Mouse (Mus musculus) frontal cortex, postnatal 10 days (tissue): ENCODE results near the gene Cd72.
A peak's percentile ranks its signal among the peaks of the same experiment; 100 is the strongest.

Experiments used
- DNase-seq, 2 experiments: peaks; one replicate each; pipeline ENCODE4 v3.0.0; 2022; ENCODE audit warnings: low spot score in 2 of 2, mixed read lengths in 1 of 2

Gene Cd72

DNA sequence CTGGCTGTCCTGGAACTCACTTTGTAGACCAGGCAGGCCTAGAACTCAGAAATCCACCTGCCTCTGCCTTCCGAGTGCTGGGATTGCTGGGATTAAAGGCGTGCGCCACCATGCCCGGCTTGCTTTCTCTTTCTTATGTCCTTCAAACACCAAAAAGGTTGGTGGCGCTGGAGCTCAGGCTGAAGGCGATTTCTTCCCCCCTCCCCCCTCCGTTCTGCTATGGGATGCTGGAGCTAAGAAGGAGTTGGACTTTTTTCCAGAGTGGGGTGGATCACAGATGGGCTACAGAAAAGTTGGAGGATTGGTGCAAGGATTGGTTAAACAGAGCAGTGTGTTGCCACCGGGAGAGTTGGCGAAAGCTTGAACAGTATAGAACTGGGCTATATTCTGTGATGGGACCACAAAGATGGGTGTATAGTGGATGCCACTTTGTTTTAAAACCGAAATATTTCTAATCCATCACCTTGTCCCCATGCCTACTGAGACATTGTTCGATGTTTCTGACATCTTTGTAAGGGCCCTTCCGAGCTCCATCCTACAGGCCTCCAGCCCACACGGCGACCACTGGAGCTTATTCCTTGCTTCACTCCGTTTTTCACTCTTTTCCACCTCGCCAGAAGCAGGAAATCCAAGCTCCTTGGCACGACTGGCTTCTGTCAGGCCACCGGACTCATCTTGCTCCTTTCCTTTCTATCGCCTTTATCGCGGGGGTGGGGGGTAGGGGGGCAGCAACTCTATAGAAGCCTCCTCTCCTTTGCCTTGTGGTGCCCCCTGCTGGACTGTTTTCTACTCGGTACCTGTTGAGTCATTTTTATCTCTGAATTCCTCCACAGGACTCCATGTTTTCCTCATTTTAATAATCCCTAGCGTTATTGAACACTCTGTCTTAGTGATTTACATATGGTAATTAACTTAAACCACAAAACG is 24.7 kb upstream of the Cd72 start:
- DNase-seq, result no peak

GRCm38 (mm10) chr4:43478534-43478858 is 24.1 kb upstream of the Cd72 start:
- DNase-seq, result no peak

DNA sequence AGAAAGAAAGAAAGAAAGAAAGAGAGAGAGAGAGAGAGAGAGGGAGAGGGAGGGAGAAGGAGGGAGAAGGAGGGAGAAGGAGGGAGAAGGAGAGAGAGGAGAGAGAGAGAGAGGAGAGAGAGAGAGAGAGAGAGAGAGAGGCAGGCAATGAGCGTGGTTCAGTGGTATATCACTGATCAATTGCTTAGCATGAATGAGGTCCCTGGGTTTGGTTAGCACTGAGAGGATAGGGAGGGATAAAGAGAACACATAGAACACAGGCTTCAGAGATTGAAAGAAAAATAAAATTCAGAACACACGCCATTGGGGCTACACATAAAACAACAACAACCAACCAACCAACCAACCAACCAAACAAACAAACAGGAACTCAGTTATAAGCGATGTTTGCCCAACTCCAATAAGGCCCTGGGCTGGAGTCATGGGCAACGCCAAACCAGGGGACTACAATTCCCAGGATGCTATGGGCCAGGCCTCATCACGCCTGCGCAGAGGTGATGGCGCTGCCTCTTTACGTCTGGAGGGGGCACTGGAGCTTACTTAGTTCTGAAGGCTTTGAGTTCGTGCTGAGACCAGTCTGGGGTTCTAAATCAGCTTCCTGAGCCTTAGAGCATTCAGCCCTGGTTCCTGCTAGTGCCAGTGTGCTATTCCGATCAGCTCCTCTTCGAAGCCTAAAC is 23.6 kb upstream of the Cd72 start:
- peak; percentile 71 to 82 for DNase-seq

GRCm38 (mm10) chr4:43476604-43477003 is 22.2 kb upstream of the Cd72 start:
- no peak for DNase-seq

DNA sequence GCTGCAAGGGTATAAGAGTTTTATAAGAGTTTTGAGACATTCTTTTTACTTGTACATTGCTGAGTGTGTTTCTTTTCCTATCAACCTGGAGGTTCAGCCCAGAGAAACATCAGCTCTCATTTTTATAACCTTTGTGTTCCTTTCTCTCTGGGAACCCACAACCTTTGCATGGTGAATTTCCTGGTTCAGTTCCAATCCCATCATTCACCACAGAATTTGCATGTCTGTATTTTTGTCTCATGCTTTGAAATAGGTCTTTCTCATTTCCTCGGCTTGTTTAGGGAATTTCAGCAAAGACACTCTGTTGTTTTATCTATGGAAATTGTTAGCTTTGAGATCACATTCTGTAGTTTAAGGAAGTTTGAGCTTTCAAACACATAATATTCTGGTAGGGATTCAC is 19.2 kb upstream of the Cd72 start:
- no peak for DNase-seq

- no peak for DNase-seq
Measured at GRCm38 (mm10) chr4:43470301-43470700, 15.9 kb upstream of the Cd72 start.

- DNase-seq, result no peak
Measured at GRCm38 (mm10) chr4:43466872-43467271, 12.4 kb upstream of the Cd72 start.

DNA sequence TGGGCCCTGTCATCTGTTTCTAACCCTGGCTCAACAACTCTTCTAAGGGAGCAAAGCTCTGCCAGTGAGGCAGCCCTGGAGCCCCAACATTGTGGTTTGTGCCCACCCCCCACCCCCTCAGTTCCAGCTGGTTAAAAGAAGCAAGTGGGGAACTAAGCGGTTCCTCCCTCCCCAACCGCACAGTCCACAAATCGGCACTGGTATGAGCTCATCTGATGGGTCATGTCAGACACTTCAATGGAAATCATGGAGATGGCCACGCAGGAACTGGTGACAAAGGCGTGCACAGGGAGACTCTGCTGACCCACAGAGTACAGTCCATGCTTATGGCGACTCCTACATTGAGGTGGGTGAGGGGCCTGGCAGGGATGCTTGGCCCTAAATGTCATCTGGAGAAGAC is 11.5 kb upstream of the Cd72 start:
- DNase-seq, result no peak

- DNase-seq, result no peak
Measured at GRCm38 (mm10) chr4:43463102-43463501, 8.7 kb upstream of the Cd72 start.

- no peak for DNase-seq
Measured at GRCm38 (mm10) chr4:43457124-43457523, 2.7 kb upstream of the Cd72 start.

GRCm38 (mm10) chr4:43456470-43456869 is 2.0 kb upstream of the Cd72 start:
- DNase-seq, result no peak

- DNase-seq, result no peak
Measured at GRCm38 (mm10) chr4:43453413-43453812, 1.0 kb downstream of the Cd72 start.

GRCm38 (mm10) chr4:43452315-43452714 is 2.1 kb downstream of the Cd72 start:
- no peak for DNase-seq

DNA sequence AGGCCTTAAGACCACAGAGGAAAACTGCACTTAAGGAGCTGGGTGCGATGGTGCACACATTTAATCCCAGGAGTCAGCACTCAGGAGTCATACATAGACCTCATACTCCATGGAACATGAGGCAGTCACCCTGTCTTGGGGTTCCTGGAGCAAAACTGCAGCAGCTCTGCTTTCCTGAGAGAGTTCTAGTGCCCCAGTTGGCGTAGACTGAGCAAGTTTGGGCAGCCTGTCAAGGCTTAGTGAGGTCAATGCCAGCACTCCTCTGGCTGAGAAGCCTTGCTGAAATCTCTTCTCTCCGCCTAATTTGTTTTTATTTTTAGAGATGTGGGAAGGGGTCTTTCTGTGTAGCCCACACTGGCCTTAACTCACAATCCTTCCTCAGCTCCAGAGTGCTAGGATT is 5.9 kb downstream of the Cd72 start:
- no peak for DNase-seq

DNA sequence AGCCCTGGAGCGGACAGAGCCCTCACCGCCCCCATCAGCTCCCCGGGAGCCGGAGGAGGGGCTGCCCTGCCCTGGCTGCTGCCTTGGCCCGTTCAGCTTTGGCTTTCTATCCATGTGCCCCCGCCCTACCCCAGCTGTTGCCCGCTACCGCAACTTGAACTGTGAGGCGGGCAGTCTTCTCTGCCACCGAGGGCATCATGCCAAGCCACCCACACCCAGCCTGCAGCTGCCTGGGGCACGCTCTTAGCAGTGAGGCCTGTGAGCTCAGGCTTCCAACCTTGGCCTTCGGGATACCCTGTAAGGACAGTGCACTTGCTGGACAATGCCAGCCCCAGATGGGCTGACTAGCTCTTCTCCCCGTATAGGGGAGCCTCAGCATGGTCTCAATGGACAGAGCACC is 7.2 kb downstream of the Cd72 start:
- DNase-seq, result no peak

DNA sequence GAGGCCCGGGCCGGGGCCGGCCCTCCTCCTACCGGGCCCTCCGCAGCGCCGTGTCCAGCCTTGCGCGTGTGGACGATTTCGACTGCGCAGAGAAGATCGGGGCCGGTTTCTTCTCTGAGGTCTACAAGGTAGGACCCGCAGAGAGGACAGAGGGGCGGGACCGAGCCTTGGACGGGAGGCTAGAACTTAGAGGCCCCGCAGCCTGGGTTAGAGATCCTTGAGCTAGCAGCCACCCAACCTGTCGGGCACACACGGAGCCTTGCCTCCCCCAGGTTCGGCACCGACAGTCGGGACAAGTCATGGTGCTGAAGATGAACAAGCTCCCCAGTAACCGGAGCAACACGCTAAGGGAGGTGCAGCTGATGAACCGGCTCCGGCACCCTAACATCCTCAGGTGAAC is 10.9 kb downstream of the Cd72 start:
- DNase-seq, result no peak

DNA sequence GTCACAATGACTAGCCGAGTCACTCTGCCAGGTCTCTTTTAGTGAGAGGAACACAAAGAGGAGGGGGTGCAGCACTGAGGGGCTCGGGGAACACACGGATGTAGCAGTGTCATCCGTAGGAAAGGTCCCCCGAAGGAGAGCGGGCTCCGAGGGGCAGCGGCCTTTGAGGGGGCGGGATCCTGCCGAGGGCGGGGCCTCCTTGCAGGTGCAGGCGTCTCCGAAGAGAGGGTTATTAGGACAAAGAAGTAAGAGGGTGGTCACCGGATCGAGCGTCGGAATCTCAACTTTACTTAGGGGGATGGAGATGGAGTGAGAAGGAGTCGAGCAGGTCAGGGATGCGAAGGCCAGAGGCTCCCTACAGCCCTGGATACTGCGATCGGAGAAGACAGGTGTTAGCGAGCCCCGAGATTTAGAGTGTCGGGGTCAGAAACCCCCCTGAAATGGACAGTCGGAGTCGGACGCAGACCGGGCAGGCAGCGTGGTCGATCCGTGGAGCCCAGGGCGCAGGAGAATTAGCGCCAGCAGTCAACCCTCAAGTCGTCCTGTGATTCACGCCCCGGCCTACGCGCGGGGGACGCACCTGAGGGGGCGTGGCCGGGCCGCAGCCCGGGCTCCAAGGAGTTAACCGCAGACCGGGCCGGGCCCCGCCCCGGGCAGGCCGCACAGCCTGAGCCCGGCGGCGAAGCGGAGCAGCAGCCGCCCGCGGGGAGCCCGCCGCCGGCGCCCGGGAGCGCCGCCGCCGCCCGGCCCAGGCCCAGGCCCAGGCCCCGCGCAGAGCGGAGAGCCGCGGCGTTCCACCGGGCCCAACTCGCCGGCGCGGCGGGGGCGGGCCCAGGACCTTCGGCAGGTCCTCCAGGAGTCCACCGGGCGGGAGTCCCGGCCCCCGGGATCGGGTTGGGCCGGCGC is 11.7 kb downstream of the Cd72 start:
- peak in 1 of 2 experiments; percentile 68 for DNase-seq

- peak; percentile 97 to 100 for DNase-seq
Measured at GRCm38 (mm10) chr4:43442044-43442443, 12.4 kb downstream of the Cd72 start.

- no peak for DNase-seq
Measured at GRCm38 (mm10) chr4:43441639-43442038, 12.8 kb downstream of the Cd72 start, which contains the start of gene Tesk1. Gene Tesk1 (plus strand): TSS chr4:43441939.

DNA sequence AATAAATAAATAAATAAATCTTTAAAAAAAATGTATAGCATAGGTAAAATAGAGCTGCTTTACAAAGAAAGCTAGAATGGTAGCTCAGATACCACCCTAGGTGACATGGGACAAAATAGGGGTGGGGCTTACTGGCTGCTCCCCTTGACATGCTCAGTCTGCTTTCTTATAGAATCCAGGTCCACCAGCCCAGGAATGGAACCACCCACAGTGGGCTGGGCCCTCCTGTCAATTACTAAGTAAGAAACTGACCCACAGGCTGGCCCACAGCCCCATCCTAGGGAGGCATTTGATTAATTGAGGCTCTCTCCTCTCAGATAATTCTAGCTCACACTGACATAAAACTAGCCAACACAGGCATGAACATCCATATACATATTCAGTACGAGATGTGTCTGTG is 21.6 kb downstream of the Cd72 start:
- DNase-seq, result no peak

DNA sequence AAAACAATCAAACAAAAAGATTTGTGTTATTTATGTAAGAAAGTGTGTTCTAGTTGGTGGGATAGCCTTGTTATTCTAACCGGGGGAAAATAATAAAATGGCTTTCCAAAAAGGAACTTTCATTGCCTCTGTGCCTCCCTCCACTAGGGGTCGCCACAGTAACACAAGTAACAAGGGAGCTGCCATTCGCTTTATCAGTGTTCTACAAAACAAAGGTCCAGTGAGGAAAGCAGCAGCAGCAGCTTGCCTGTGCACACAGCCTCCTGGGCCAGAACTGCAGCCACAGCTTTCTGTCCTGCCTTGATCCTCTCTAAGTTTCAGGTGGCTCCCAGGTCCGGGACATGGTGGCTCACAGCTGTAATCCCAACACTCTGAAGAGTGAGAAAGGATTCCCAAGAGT is 22.7 kb downstream of the Cd72 start:
- DNase-seq, result peak; percentile 63 to 71

DNA sequence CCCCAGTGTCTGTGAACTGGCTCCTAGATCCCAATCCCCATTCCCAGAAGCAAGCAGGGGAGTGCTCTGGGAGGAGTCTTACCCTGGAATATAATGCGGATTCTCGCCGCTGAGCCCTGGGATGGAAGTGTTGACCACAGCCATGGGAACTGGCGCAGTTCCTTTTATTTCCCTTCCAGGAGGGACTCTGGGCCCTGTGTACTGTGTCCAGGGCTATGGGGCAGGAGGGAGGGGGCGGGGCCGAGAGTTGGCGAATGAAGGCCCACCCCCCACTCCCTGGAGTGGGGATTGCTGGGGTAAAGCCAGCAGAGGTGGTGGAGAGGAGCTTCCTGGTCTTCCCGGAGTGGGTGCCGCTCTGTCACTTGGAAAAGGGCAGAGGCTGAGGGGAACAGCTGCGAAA is 25.5 kb downstream of the Cd72 start, which contains the start of gene Fam166b:
Gene Fam166b (minus strand): TSS at position 189 of the 400 bp plus-strand sequence.
- no peak for DNase-seq
